Mouse (Mus musculus) hindbrain, postnatal 0 days (tissue): ENCODE data around the gene Gck. TPM values are rescaled to one million over a fixed set of nuclear protein-coding genes. Genes with fewer than 3 reads are reported as not detected.

Experiments used
- ATAC-seq: fragments of 200-750 bp; cut with Nextera tagmentation; 2 replicates; pipeline ENCODE4 v1.8.0; 2017; ENCODE audit warnings: mild to moderate bottlenecking, moderate TSS enrichment, moderate library complexity
- DNase-seq: peaks from one replicate; pipeline ENCODE4 v3.0.0-alpha.2; 2015; ENCODE audit warnings: low spot score
- H3K27ac ChIP-seq: fragments of 300-500 bp; sonication (generic); 2 replicates; pipeline ENCODE4 v1.5.1; 2014; ENCODE audit warnings: mild to moderate bottlenecking
- H3K27me3 ChIP-seq: fragments of 300-500 bp; sonication (generic); 2 replicates; pipeline ENCODE4 v1.6.1; 2014; ENCODE audit warnings: low read length, mixed read lengths; ENCODE audit not compliant: insufficient read depth
- H3K36me3 ChIP-seq: fragments of 300-500 bp; sonication (generic); 2 replicates; pipeline ENCODE4 v1.6.1; 2014; ENCODE audit warnings: low read length, mixed read lengths; ENCODE audit not compliant: insufficient read depth
- H3K4me1 ChIP-seq: fragments of 300-500 bp; sonication (generic); 2 replicates; pipeline ENCODE4 v1.6.1; 2014; ENCODE audit warnings: antibody characterized with exemption, low read length, mixed read lengths; ENCODE audit not compliant: insufficient read depth
- H3K4me2 ChIP-seq: fragments of 300-500 bp; sonication (generic); 2 replicates; pipeline ENCODE4 v1.6.1; 2014; ENCODE audit warnings: low read depth, mild to moderate bottlenecking, low read length, moderate library complexity, mixed read lengths
- H3K4me3 ChIP-seq: fragments of 300-500 bp; sonication (generic); 2 replicates; pipeline ENCODE4 v1.5.1; 2014; ENCODE audit warnings: low read length
- H3K9ac ChIP-seq: fragments of 300-500 bp; sonication (generic); replicated peaks from 2 replicates; pipeline ENCODE4 v1.6.1; 2014; ENCODE audit warnings: mild to moderate bottlenecking, low read length, moderate library complexity, mixed read lengths
- H3K9me3 ChIP-seq: fragments of 300-500 bp; sonication (generic); 2 replicates; pipeline ENCODE4 v1.6.1; 2016; ENCODE audit warnings: low read length, mixed read lengths
- CTCF ChIP-seq: IDR thresholded peaks from 2 replicates; pipeline ENCODE4 v1.5.1; 2016; ENCODE audit warnings: antibody characterized with exemption, control low read depth, low read depth
- WGBS: fragments of 180-500 bp; shearing (Covaris S2); extraction: QIAGEN DNeasy Blood & Tissue Kit; methylation state at CpG from one replicate; pipeline ENCODE4 v1.1.7; 2014; 5-methylcytosine and 5-hydroxymethylcytosine counted together
- polyA plus RNA-seq: library from polyadenylated mRNA; unstranded; fragments of >200 nt; fragmentation: Nextera tagmentation; extraction: Ambion mirVana; gene quantifications from 2 replicates; pipeline ENCODE4 v1.2.1, GENCODE M21; 2015
- total RNA-seq: library from RNA; depleted of rRNA; stranded (reverse); fragments of >200 nt; gene quantifications from 2 replicates; pipeline ENCODE4 v1.2.3, GENCODE M21; 2014

Gck gene
- total and polyA plus RNA-seq, 2 experiments from 2014 or later: 3.2 to 7.5 TPM

DNA sequence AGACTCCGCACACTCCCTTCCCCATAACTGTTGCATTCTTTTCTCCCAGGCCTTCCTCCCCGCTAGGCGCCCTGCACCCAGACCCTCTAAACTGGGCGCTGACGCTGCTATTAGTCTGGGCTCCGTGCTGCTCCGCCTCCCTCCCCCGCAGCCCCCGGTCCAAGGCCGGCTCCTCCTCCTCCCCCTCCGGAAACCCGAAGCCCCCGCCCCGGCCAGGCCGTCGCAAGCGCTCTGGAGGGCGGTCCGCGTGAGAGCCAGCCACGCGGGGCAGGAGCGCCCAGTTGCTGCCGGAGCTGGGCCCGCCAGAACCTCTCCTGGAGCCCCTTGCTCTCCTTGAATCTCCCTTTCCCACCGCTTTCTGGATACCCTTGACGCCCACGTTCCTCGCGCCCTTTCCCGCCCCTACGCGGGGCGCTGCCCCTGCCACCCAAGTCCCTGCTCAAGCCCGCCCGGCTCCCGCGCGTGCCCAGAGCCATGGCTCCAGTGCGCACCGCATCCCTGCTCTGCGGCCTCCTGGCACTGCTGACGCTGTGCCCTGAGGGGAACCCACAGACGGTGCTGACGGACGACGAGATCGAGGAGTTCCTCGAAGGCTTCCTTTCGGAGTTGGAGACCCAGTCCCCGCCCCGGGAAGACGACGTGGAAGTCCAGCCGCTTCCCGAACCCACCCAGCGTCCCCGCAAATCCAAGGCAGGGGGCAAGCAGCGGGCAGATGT lies 88.0 kb downstream of the Gck start, which contains the start of gene Aebp1:
Gene Aebp1, plus strand, starts transcription at position 270 of the 716 bp plus-strand sequence.
- H3K4me3 ChIP-seq: peak within 1 kb of the TSS; percentile 33
- peak within 1 kb of the TSS; percentile 37; the same call in 1 of the 2 replicates for H3K9ac ChIP-seq
- H3K36me3 ChIP-seq: no peaks in the 10 kb centered on the region
- ATAC-seq (peak; percentile 55; the same call in 1 of the 2 replicates), DNase-seq (peak; percentile 11)
- H3K4me1 ChIP-seq: 0 out of 2 replicates have a peak, but pooled peaks cover 3% of the 10 kb centered on the region
- 5% methylated on average over 58 of the region's 59 CpGs for WGBS
- H3K27me3 ChIP-seq: peaks cover 6% of the 10 kb centered on the region; the same call in 1 of the 2 replicates
- H3K4me2 ChIP-seq: peak within 1 kb of the TSS; percentile 50
- no peak for TF ChIP-seq CTCF
- no peaks in the 10 kb centered on the region for H3K9me3 ChIP-seq
- no peak within 1 kb of the TSS for H3K27ac ChIP-seq

DNA sequence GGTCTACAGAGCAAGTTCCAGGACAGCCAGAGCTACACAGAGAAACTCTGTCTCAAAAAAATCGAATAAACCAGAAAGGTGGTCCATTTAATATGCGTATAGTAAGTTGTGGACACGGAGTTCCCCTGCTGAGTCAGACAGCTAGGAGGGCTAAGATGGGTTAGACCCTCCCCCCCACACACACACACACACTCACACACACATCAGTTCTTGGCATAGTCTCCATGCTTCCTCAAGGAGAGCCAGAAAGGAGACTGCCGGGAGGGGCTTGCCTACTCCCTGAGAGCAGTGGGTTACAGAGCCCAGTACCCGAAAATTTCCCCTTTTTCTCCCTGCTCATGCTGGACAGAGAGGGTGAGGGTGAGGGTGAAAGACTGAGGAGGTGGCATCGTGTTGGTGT lies 89.2 kb downstream of the Gck start:
- no peak overlapping the region for H3K9ac ChIP-seq
- DNase-seq (no peak), ATAC-seq (no peak)
- WGBS: 44% methylated on average over 6 of the region's 6 CpGs
- peaks cover 6% of the 10 kb centered on the region; the same call in 1 of the 2 replicates for H3K27me3 ChIP-seq
- H3K4me2 ChIP-seq: no peak overlapping the region
- no peak overlapping the region for H3K4me3 ChIP-seq
- no peak for TF ChIP-seq CTCF
- no peak overlapping the region for H3K27ac ChIP-seq
- no peaks in the 10 kb centered on the region for H3K36me3 ChIP-seq
- no peaks in the 10 kb centered on the region for H3K9me3 ChIP-seq
- H3K4me1 ChIP-seq: peaks cover 9% of the 10 kb centered on the region; the same call in 1 of the 2 replicates

DNA sequence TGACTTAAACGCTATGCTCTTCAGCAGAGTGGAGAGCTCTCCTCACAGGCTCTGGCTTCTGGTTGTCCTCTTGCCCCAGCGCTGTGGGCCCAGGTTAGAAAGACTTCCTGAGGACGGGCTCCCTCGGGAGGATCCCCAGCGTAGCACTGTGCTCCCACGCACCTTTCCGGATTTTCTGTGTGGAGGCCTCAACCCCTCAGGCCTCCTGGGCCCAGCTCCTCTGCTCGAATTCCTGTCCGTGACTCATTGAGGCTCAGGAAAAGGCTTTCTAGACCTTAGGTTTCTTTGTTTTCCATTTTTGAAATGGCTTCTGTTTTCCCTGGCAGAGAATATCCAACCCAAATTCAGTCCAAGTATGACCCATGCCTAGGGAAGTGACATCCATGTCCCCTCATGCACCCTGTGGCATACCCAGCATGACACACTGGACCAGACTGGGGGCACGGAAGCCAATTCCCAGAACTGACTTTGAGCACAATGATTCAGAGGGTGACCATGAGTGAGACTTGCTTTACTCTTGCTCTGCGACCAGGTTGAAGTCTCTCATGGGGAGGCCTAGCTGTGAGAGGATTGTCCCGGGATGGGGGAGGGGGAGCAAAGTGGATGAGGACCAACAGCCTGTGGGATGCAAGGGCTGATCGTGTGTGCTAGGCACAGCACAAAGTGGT lies 89.9 kb downstream of the Gck start:
- WGBS: 89% methylated on average over 13 of the region's 13 CpGs
- Histone ChIP-seq H3K4me1 (peaks cover 9% of the 10 kb centered on the region; the same call in 1 of the 2 replicates), H3K36me3 (no peaks in the 10 kb centered on the region), H3K27me3 (peaks cover 6% of the 10 kb centered on the region; the same call in 1 of the 2 replicates), H3K4me3 (no peak overlapping the region), H3K27ac (no peak overlapping the region), H3K4me2 (no peak overlapping the region), H3K9ac (no peak overlapping the region), H3K9me3 (no peaks in the 10 kb centered on the region)
- ATAC-seq: no peak
- no peak for TF ChIP-seq CTCF
- no peak for DNase-seq

DNA sequence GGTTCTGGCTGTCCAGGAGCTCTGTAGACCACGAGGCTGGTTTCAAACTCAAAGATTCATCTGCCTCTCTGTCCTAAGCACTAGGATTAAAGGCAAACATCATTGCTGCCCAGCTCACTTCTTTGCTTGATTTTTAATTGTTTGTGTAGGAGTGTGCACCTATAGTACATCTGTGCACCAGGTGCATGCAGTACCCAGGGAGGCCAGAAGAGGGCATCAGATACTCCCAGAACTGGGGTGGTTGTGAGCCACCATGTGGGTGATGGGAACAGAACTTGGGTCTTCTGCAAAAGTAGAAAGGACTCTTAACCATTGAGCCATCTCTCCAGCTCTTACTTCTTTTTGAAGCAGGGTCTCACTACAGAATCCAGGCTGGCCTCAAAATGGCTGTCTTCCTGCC lies 91.2 kb downstream of the Gck start:
- H3K27me3 ChIP-seq: peaks cover 6% of the 10 kb centered on the region; the same call in 1 of the 2 replicates
- 74% methylated on average over 1 of the region's 1 CpGs for WGBS

DNA sequence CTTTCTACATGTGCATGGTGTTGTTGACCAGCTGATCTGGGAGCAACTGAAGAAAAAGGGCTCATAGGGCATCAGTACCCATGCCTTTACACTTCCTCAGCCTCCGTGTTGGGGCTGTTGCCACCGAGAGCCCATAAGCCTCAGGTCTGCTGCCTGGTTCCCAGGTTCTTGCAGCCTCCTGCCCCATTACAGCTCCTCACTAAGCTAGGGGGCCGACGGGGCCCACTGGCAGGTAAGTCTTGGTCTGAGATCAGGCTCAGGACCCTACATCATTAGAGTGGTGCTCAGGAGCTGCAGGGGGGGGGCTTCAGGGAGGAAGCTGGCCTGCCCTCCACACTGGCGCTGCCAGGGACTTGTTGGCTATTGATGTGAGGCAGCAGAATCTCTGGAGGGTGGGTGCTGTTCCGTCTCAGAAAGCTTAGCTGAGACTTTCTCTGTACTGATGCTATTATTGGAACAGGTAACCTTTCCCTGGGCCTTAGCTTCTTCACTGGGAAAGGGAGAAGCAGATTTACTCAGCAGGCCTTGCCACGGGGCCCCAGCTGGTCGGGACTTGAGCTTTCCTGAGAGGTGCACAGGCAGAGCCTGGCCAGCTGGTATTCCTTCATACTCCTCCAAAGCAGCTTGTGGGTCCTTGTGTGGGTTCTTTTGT lies 93.3 kb downstream of the Gck start:
- H3K4me2 ChIP-seq: no peak overlapping the region
- ATAC-seq (no peak), DNase-seq (no peak)
- H3K4me1 ChIP-seq: peaks cover 6% of the 10 kb centered on the region; the same call in 1 of the 2 replicates
- peak overlapping the region; percentile 33; the same call in 1 of the 2 replicates for H3K27ac ChIP-seq
- no peaks in the 10 kb centered on the region for H3K36me3 ChIP-seq
- H3K9me3 ChIP-seq: no peaks in the 10 kb centered on the region
- H3K9ac ChIP-seq: no peak overlapping the region
- WGBS: 77% methylated on average over 8 of the region's 8 CpGs
- no peak overlapping the region for H3K4me3 ChIP-seq
- no peak for TF ChIP-seq CTCF
- H3K27me3 ChIP-seq: peaks cover 6% of the 10 kb centered on the region; the same call in 1 of the 2 replicates

More for the DNA sequence above, 91.2 kb downstream of the Gck start:
- Histone ChIP-seq H3K4me2 (no peak overlapping the region), H3K4me1 (peaks cover 9% of the 10 kb centered on the region; the same call in 1 of the 2 replicates), H3K9me3 (no peaks in the 10 kb centered on the region), H3K36me3 (no peaks in the 10 kb centered on the region), H3K9ac (no peak overlapping the region), H3K4me3 (no peak overlapping the region), H3K27ac (no peak overlapping the region)
- TF ChIP-seq CTCF: peak; percentile 27; the same call in 1 of the 2 replicates
- no peak for ATAC-seq
- DNase-seq: no peak

DNA sequence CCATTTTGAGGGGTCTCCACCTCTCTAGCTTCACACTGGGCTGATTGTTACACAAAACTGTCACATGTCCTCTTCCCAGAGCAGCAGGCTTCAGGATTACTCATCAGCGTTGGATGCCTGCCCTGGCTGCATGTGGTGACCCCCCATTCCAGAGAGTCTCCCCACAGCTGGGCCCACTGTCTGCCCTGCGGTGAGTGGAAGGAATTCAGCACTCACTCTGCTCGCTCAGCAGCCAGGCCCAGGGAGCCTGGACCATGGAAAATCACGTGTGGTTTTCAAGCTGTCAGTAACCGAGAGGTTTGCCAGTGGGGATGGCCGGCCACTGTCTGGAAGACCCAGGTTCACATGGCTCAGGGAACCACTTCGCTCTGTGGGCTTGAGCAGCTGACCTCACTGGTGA lies 94.0 kb downstream of the Gck start:
- no peak overlapping the region for H3K9ac ChIP-seq

More for the DNA sequence above, 94.0 kb downstream of the Gck start:
- no peak overlapping the region for H3K4me3 ChIP-seq
- H3K4me2 ChIP-seq: no peak overlapping the region
- no peaks in the 10 kb centered on the region for H3K36me3 ChIP-seq
- H3K9me3 ChIP-seq: no peaks in the 10 kb centered on the region
- DNase-seq (peak; percentile 71), ATAC-seq (peak; percentile 78)
- H3K27me3 ChIP-seq: no peaks in the 10 kb centered on the region
- peaks cover 6% of the 10 kb centered on the region; the same call in 1 of the 2 replicates for H3K4me1 ChIP-seq
- no peak for TF ChIP-seq CTCF
- peak overlapping the region; percentile 33; the same call in 1 of the 2 replicates for H3K27ac ChIP-seq
- WGBS: 21% methylated on average over 7 of the region's 7 CpGs
